Mouse (Mus musculus): Measurements from ENCODE around the gene Ccn6.
"Not testable (repeated sequence)": the region's sequence is repeated elsewhere in the genome, so short reads cannot be mapped to it uniquely, and the experiment has no call there.

The Ccn6 gene

DNA sequence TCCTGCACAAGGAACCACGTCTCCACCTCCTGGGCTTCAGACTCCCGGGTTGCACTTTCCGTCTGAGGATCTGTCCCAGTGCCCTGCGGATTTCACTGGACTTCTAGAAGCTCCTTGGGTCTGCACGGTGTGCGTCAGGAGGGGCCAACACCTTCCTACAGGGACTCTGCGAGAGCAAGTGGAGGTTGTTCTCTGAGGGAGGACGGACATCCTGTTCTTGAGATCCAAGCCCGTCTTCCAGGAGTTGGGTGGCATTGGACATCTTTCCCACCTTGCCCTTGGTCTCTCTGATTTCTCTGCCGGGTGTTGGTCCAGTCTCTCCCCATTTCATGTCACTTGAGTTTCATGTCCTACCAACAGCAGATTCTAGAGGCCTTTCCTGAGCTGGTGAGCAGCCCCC, at the start of gene Ccn6:
TSS of gene Ccn6 (minus strand) at position 101 of the 400 bp plus-strand sequence.
- no peak for DNase-seq (ENCODE audit: low spot score in 2 of 2)

DNA sequence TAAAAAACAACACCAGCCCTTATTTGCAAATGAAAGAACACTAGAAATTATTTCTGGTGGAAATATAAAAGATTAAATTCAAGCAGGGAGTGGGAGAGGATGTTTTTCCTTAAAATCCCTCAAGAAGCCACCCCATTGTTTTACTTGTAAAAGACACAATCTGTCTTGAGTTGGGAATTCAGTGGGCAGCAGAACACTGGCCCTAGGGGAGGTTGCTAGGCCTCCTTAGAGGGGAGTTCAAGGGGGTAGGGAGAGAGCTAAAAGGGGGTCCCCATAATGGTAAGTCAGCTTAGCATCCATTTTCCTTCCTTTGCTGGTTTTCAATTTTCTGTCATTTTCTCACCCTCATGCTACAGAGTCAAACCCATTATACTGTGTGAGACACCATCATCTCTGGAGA, 46.4 kb upstream of the Ccn6 start:
- DNase-seq (ENCODE audit: low spot score in 2 of 2): no peak

DNA sequence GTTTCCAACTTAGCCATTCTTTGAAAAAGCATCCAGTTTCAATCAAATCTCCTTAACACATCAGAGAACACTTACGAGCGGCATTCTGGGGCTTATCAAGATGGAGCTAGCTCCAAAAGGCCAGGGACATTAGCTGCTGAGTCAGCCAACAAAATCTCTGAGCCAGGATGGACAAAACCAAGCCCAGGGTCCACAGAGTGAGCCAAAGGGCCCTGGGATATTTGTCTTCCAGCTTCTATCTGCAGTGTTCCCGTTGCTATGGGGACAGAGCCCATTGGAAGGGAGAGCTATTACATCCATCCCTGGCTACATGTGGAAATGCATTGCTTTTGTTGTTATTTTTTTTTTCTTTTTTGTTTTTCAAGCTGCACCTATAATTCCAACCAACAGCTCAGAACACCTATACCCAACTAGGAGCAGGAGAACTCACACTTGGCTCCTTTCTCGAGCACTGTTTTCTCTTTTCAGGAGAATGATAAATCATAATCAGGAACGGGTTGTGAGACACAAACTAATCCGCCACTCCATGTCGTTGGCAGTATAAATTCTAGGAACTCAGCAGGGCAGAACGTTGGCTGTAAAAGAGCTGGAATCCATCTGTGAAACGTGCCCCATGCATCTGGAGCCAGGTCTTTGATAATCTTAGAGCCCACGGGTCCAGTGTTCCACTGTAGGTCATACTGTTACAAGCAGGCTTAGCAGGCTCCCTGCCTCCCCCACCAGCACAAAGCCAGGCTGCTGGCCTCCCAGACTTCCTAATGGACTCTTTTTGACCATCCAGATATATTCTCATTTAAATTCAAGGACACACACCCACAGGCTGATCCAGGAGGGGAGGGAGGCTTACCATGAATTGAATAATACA, 45.8 kb upstream of the Ccn6 start:
- peak in 1 of 2 experiments; percentile 17 for DNase-seq (ENCODE audit: low spot score in 2 of 2)

DNA sequence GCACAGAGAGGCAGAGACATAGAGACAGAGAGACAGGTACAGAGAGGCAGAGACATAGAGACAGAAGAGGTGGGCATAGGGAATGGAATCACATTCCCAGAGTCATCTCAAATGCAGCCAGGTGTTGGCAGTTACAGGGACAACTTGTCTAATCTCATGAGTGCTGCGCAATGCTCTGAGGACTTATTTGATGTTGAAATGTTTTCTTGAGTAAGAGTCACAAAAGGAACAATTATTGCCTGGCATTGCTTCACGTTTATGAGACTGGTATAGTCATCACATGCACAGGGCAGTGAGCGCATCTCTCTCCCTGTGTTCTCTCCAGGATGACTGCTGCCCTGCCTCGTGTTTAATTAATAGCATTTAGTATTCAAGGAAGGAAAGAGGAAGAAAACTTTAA, 45.1 kb upstream of the Ccn6 start:
- no peak for DNase-seq (ENCODE audit: low spot score in 2 of 2)

DNA sequence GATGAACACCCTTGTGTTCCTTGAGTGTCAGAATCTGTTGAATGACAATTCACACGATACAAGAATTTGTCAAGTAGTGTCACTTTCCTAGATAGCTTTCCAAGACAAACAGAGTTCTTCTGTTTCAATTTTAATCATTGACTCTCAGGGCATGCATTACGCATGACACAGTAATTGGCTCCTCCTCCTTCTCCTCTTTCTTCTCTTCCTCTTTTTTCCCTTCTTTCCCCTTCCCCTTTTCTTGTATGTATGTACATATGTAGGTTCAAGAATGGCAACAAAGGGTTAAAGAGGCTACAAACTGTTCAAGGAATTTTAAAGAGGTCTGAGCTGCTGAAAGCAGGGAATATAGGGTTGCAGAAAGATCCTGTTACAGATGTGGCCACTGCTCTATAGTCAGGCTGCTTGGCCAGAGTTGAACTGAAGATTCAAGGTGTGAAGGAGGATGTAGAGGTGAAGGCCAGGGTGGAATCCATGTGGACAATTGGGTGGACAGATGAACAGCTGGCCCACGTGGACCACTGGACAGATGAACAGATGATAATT, 43.8 kb upstream of the Ccn6 start:
- no peak for DNase-seq (ENCODE audit: low spot score in 2 of 2)

DNA sequence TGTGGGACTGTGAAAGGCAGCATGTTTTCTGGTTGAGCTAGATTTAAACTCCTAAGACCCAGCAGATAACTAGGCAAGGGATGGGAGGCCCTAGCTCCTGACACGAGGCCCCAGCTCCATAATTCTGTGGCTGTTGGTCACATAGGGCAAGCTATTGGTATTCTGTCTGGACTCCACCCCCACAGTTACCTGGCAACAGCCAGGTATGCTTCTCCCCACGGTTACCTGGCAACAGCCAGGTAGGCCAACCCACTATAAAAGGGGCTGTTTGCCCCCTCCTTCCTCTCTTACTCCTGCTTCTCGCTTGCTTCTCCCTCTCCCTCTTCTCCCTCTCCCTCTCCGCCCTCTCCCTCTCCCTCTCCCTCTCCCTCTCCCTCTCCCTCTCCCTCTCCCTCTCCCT, 38.9 kb upstream of the Ccn6 start:
- DNase-seq (ENCODE audit: low spot score in 2 of 2): no peak

DNA sequence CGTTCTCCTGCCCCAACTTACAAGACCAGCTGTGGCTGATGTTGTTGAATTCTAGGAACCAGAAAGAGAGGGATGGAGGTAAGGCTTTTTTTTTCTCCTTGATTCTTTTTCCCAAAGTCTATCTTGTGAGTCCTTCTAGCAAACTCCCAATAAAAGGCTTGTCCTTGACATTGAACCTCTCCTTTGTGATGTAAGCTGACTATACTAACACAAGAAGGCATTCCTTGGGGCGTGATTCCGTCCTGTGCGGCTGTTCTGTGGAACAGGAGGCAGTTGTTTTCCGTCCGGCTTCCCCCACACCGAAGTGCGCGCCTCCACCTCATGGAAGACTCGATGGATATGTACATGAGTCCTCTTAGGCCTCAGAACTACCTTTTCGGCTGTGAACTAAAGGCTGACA, 34.6 kb upstream of the Ccn6 start:
- not testable (repeated sequence) for DNase-seq (ENCODE audit: low spot score in 2 of 2)

DNA sequence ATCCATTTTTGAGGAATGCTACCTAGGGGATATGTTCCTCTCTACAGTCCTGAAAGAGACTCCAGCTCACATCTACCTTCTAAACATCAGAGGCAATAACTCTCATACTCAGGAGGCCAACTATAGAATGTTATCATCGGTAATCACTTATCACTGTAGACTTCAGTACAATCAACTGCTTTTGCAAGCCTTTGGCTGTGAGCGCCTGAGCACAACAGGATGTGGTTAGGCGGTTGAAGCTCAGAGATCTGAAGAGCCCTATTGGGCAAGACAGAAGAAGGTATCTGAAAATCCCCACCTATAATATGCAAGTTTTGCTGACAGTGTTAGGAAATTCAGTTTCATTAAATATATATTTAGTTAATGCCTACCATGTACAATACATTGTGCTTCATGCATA, 29.1 kb upstream of the Ccn6 start:
- no peak for DNase-seq (ENCODE audit: low spot score in 2 of 2)

DNA sequence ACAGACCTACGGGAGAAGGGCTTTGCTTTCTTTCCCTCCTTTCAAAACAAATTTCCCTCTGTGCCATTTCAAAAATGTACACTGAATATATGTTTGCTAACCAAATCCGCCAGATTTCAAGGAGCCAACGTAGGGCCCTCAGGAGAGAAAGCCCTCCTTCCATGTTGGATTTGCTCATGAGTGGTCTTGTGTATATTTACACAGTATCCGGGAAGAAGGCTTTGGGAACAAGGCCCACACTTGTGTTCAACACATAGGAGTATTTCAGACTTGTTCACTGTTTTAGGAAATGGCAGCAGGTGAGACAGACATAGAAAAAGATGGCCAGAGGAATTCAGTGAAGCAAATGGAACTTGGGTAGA, 21.9 kb upstream of the Ccn6 start:
- DNase-seq (ENCODE audit: low spot score in 2 of 2): no peak

DNA sequence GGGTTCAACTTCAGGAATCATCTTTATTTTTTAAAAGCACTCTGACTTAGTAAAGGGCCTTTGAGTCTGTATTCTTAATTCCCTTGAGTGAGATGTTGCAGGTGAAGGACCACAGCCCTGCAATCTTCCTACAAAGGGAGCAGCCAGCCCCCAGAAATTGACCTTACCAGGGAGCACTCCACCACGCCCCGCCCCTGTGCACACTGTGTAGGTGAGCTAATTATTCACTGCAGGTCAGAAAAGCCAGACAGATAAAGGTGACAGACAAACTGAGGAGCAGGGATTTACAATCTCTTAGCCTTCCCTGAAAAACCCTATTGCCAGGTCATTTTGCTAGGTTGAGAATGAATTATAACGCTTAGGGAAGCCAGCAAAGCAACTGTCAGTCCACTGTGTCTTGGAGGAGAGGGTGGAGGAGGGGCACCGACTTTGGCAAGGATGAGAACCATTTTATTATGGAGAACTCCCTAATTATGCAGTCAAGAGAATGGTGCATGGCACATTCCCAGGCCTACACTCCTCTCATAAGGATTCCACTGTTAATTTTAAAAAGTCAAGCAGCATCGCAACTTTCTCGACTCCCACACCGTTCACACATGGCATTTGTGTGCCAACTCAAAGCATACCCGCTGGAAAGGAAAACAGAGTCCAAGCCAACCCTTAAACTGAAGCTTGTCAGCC, 21.4 kb upstream of the Ccn6 start:
- DNase-seq (ENCODE audit: low spot score in 2 of 2): peak; percentile 68 to 78

DNA sequence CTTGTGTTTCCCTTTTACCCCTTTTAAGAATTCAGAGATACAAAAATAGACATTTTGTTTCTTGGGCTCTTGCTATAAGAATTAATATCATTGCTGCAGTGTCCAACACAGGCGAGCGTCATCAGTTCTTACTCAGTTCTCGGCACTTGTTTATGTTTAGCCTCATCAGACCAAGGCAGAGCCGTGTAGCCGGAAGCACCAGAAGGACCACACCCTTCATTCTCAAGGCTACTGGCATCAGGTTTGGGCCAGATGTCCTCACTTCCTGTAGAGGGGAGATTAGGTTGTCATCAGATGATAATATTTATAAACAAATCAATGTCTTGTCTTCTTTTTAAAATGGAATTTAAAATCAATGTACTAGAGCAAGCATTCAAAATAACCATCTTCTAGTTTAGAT, 13.4 kb upstream of the Ccn6 start:
- DNase-seq (ENCODE audit: low spot score in 2 of 2): no peak

DNA sequence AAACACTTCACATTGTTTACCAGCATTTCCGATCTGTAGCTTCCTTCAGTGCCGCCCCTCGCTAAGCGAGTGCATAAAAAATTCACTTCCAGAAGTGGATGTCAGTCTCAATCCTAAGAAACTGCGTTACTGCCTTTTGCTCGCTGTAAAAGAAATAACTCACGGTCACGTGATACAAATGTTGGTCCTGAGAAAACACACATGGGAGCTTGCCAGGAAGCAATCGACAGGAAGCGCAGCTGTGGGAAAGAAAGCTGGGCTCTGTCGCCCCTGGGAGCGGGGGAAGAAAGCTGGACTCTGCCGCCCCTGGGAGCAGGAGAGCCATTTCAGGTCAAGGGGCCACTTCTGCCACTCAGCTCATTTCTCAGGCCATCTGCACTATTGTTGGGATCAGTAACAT, 9.5 kb upstream of the Ccn6 start:
- no peak for DNase-seq (ENCODE audit: low spot score in 2 of 2)

DNA sequence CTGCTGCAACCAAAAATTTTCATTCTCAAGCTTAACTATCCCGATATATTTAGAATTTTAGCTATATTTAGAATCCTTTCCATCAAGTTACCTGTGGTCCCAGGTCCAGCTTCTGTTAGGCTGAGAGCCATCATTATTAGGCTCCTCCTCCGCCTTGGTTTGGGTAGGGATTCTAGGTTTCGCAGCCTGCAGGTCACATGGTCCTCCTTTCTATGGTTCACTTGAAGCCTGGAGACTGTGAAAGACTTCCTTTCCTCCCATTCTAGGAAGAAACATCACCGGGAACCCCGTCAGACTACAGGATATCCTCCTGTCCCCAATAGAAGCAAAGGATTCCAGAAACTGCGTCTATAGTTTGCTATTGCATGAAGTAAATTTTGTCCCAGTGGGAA, 8.9 kb upstream of the Ccn6 start:
- DNase-seq (ENCODE audit: low spot score in 2 of 2): no peak

DNA sequence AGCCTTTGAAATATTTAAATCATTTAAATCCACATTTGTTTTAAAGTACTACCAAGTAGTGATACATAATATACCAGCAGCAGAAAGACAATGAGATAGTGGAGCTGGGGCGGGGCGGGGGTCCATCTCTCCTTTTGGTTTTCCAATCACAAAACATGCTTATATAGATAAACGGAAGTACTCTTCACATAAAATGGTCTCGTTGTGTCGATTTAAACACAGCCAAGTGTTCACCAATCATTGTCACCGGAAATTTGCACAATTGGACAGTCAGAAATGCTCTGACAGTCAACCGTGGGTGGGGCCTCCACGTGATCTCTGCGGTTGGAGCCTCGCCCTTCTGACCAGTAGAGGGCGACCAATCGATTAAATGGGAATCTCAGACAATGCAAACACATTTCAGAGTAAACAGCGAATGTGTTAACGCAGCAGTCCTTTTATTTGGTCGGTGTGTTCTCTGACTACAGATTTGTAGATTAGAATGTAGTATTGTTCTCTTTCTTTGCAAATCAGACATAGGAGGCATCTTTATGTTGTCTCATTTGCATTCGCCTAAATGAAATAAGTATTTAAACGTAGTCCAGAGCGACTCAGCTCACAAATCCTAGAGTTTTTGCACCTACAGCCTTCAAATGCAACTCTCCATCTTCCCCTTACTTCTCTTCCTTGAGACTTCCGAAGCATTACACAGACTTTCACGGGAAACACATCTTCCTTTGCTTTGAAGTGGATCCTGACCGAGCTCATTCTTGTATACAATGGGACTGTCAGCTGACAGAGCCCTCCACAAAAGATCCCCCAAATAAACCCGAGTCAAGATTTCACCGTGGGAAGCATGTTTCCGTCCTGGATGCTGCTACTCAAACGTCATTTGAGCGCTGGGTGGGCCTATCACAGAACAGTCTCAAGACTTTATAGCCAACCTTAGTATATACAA, 8.3 kb upstream of the Ccn6 start:
- DNase-seq (ENCODE audit: low spot score in 2 of 2): peak; percentile 85 to 93

DNA sequence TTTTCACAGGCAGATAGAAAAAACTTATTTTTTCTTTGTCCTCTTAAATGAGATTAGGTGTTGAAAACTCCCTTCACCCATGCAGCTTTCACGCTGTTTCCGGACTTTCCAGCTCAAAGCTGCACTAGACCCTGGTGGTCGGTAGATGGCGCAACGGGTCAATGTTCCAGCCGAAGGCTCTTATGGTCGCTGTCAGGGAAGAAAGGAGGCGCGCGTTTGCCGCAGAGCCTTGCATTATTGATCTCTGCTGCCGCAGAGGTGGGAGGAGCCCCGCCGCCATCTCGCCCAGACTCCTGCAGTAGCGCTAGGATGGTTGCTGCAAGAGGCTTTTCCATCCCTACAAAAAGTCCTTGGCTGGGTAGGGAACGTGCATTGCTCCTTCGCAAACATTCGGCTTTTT, 7.5 kb upstream of the Ccn6 start:
- DNase-seq (ENCODE audit: low spot score in 2 of 2): peak; percentile 91 to 96

DNA sequence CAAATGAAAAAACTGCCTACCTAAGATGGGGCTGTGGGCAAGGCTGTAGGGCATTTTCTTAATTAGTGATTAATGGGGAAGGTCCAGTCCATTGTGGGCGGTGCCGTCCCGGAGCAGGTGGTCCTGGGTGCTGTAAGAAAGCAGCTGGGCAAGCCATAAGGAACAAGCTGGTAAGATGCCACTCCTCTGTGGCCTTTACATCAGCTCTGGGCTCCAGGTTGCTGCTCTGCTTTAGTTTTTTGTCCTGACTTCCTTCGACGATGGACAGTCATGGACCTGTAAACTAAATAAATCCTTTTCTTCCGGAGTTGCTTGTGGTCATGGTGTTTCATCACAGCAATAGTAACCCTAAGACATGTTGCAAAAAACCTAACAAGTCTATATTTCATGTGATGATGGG, 7.1 kb upstream of the Ccn6 start:
- no peak for DNase-seq (ENCODE audit: low spot score in 2 of 2)

DNA sequence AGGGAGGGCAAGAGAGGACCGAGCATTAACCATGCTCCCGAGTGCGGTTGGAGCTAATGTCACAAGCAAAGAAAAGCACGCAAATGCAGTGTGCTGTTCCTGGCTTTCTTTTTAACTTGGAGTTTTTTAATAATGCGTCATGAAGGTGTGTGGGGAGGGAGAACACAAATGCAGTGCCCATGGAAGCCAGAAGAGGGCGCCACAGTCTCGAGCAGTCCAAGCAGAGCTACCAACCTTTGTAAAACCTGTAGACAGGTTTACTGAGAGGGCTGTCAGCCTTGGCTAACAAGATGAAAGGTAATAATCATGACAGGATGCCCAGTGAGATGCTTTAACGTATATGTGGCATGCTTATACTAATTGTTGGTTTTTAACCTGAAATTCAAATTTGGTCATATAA, 6.6 kb upstream of the Ccn6 start:
- peak; percentile 76 to 79 for DNase-seq (ENCODE audit: low spot score in 2 of 2)

DNA sequence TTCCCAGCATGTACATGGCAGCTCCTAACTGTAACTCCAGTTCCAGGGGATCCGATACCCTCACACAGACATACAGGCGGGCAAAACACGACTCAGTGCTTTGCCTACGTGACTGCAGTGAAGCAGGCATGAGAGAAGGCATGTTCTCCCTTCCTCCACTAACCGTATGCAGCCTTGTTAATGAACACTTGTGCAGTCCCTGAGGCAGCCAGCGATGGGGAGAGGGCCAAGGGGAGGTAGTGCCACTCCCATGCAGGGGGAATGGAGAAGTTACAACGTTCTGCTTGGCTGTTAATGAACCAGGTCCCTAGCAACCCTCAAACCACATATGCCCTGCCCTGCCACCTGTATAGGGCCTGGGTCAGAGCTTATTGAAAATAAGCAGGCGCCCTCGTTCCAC, 6.0 kb upstream of the Ccn6 start:
- DNase-seq (ENCODE audit: low spot score in 2 of 2): no peak

DNA sequence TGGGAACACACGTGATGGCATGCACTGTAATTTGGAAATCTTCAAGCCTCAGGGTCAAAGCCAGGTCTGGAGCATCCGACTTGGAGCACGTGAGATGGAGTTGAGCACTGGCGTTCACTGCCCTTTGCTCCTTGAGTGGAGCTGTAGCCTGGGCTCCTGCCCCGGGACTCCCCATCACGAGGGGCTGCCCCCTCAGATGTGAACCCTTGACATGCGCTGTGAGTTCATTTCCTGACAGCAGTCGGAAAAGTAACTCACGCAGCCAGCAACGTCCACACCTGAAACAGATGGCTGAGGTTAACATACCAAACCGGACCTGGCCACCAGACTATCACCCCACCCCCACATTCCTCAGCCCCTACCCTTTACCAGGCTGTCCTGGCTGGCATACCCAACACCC, 4.0 kb upstream of the Ccn6 start:
- DNase-seq (ENCODE audit: low spot score in 2 of 2): no peak

DNA sequence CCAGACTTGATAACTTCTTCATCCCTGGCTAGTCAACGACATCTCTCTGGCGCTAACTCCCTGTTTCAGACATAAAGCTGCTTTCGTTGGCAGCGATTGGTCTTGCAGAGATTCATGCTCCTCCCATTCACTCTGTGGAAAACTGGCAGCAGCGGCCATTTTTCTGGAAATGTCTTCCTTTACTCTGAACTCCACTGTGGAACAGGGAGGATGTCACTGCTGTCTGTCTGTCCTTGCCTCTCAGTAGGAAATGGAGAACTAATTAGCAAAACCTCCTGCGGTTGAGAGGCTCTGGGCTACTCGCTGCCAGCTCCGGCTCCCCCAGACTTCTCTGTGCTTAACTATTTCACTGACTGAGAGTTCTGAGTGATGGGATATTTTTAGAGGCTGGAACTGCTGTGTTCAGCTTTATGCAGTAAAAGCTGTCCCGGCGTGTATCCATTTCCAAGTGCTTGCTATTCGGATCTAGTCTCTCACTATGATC, 2.1 kb upstream of the Ccn6 start:
- DNase-seq (ENCODE audit: low spot score in 2 of 2): peak; percentile 58 to 74

DNA sequence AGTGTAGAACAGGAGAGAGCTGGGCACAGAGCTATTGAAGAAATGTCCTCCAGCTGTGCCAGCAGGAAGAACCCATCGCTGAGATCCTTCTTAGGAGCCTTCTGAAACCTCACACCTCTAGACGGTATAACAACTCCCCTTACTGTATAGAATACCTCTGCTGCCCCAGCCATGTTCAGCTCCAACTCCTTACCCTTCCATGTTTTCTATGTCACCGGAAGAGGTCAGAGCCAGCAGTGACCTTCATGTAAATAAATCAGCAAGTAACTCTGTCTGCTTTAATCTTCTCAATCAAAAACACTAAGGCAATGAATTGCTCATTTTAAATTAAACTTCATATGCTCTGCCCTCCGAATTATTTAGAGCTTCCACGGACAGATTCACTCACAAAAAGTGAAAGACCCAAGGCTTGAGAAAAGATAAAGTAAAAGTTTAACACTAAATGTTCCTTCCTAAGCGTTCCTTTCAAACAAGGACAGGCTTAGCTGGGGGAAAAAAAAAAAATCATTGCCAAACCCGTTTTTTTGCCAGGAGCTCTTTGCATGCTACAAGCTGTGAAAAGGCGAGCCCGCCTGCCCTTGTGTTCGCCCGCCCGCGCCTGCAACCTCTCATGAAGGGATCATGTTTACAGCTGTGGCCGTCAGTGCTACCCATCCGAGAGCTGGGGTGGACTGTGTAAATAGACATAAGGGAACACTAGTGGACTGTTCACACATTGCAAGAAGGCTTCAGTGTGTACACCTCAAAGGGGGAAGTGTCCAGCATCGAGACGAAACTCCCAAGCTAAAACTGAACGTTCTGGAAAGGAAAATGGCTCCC, 719 bp downstream of the Ccn6 start:
- DNase-seq (ENCODE audit: low spot score in 2 of 2): no peak
